Mouse (Mus musculus) thymus, adult 2 months (tissue): ENCODE data around the gene Usp45. TPM values are rescaled to one million over a fixed set of nuclear protein-coding genes. Genes with fewer than 3 reads are reported as not detected.

Experiments used
- DNase-seq: peaks from one replicate; pipeline ENCODE4 v3.0.0; 2021
- H3K27ac ChIP-seq: fragments of 200-500 bp; 2 replicates; pipeline ENCODE4 v1.5.1; 2012; ENCODE audit warnings: low read length, control low read depth; ENCODE audit not compliant: control insufficient read depth, insufficient read depth
- H3K27me3 ChIP-seq: fragments of 200-500 bp; 2 replicates; pipeline ENCODE4 v1.6.1; 2012; ENCODE audit warnings: mild to moderate bottlenecking, low read length, moderate library complexity, mixed read lengths; ENCODE audit not compliant: control insufficient read depth, insufficient read depth
- H3K36me3 ChIP-seq: fragments of 200-500 bp; 2 replicates; pipeline ENCODE4 v1.6.1; 2012; ENCODE audit warnings: mild to moderate bottlenecking, low read length, moderate library complexity; ENCODE audit not compliant: control insufficient read depth, insufficient read depth
- H3K4me1 ChIP-seq: fragments of 200-500 bp; replicated peaks from 2 replicates; pipeline ENCODE4 v1.6.1; 2012; ENCODE audit warnings: low read length; ENCODE audit not compliant: control insufficient read depth, insufficient read depth
- H3K4me3 ChIP-seq: fragments of 200-500 bp; 2 replicates; pipeline ENCODE4 v1.5.1; 2012; ENCODE audit warnings: mild to moderate bottlenecking, low read length, control low read depth, moderate library complexity; ENCODE audit not compliant: control insufficient read depth, insufficient read depth
- CTCF ChIP-seq: fragments of 200-500 bp; IDR thresholded peaks from 2 replicates; pipeline ENCODE4 v1.5.1; 2012; ENCODE audit warnings: mild to moderate bottlenecking, control low read depth, low read length, moderate library complexity, borderline replicate concordance; ENCODE audit not compliant: control insufficient read depth, poor library complexity, insufficient read depth; ENCODE audit errors: extremely low read depth
- POLR2A ChIP-seq: fragments of 200-500 bp; IDR thresholded peaks from 2 replicates; pipeline ENCODE4 v1.6.1; 2012; ENCODE audit warnings: mild to moderate bottlenecking, low read length, control low read depth, moderate library complexity; ENCODE audit not compliant: control insufficient read depth, poor library complexity, insufficient read depth; ENCODE audit errors: extremely low read depth
- WGBS: fragments of 180-500 bp; shearing (Covaris S2); methylation state at CpG from one replicate; pipeline ENCODE4 v1.1.7; 2018; 5-methylcytosine and 5-hydroxymethylcytosine counted together
- polyA plus RNA-seq: library from polyadenylated mRNA; depleted of rRNA; stranded (reverse); fragments of >200 nt; gene quantifications from 2 replicates; pipeline ENCODE4 v1.2.3, GENCODE M21; 2012

The Usp45 gene
- polyA plus RNA-seq, 1 experiment: 5.6 TPM

GRCm38 (mm10) chr4:21745723-21746122 lies 21.2 kb upstream of the Usp45 start:
- 94% methylated on average over 5 of the region's 5 CpGs for WGBS
- peaks cover 6% of the 10 kb centered on the region; the same call in 1 of the 2 replicates for H3K36me3 ChIP-seq
- H3K4me1 ChIP-seq: no peaks in the 10 kb centered on the region
- no peak for DNase-seq
- no peak overlapping the region for H3K4me3 ChIP-seq
- H3K27ac ChIP-seq: no peak overlapping the region
- H3K27me3 ChIP-seq: no peaks in the 10 kb centered on the region
- no peak for TF ChIP-seq CTCF
- TF ChIP-seq POLR2A: no peak

- no peak for DNase-seq
- no peaks in the 10 kb centered on the region for H3K27me3 ChIP-seq
- H3K27ac ChIP-seq: no peak overlapping the region
- TF ChIP-seq CTCF: no peak
- no peak for TF ChIP-seq POLR2A
- 45% methylated on average over 4 of the region's 4 CpGs for WGBS
- no peaks in the 10 kb centered on the region for H3K36me3 ChIP-seq
- H3K4me1 ChIP-seq: no peaks in the 10 kb centered on the region
- H3K4me3 ChIP-seq: no peak overlapping the region
These were observed 11.7 kb upstream of the Usp45 start for GRCm38 (mm10) chr4:21755123-21755789.

- 77% methylated on average over 1 of the region's 1 CpGs for WGBS
These were observed 8.1 kb upstream of the Usp45 start for GRCm38 (mm10) chr4:21758860-21759259.

GRCm38 (mm10) chr4:21761416-21762160 lies 5.4 kb upstream of the Usp45 start:
- no peak overlapping the region for H3K27ac ChIP-seq
- WGBS: 96% methylated on average over 9 of the region's 9 CpGs

More at GRCm38 (mm10) chr4:21758860-21759259, 8.1 kb upstream of the Usp45 start:
- no peak for DNase-seq
- Histone ChIP-seq H3K36me3 (no peaks in the 10 kb centered on the region), H3K4me1 (no peaks in the 10 kb centered on the region), H3K27ac (no peak overlapping the region), H3K4me3 (no peak overlapping the region), H3K27me3 (no peaks in the 10 kb centered on the region)
- TF ChIP-seq CTCF (no peak), POLR2A (no peak)

GRCm38 (mm10) chr4:21763827-21764226 lies 3.1 kb upstream of the Usp45 start:
- Histone ChIP-seq H3K4me1 (0 out of 2 replicates have a peak, but pooled peaks cover 4% of the 10 kb centered on the region), H3K36me3 (no peaks in the 10 kb centered on the region), H3K27ac (no peak overlapping the region), H3K4me3 (no peak overlapping the region), H3K27me3 (no peaks in the 10 kb centered on the region)
- 89% methylated on average over 4 of the region's 4 CpGs for WGBS
- DNase-seq: no peak
- no peak for TF ChIP-seq POLR2A
- TF ChIP-seq CTCF: no peak

More at GRCm38 (mm10) chr4:21761416-21762160, 5.4 kb upstream of the Usp45 start:
- Histone ChIP-seq H3K4me3 (no peak overlapping the region), H3K4me1 (0 out of 2 replicates have a peak, but pooled peaks cover under 1% of the 10 kb centered on the region), H3K27me3 (no peaks in the 10 kb centered on the region), H3K36me3 (no peaks in the 10 kb centered on the region)
- DNase-seq: no peak
- no peak for TF ChIP-seq CTCF
- TF ChIP-seq POLR2A: no peak

- Histone ChIP-seq H3K27me3 (no peaks in the 10 kb centered on the region), H3K4me3 (peak overlapping the region; percentile 84; the same call in 1 of the 2 replicates), H3K4me1 (0 out of 2 replicates have a peak, but pooled peaks cover 4% of the 10 kb centered on the region), H3K36me3 (no peaks in the 10 kb centered on the region), H3K27ac (no peak overlapping the region)
- TF ChIP-seq POLR2A: no peak
- TF ChIP-seq CTCF: no peak
- WGBS: 31% methylated on average over 14 of the region's 14 CpGs
- no peak for DNase-seq
These were observed 639 bp upstream of the Usp45 start for GRCm38 (mm10) chr4:21766171-21766862.
